Mouse (Mus musculus): ENCODE data around the gene Tlr12. TPM values are rescaled to one million over a fixed set of nuclear protein-coding genes. Genes with fewer than 3 reads are reported as not detected.

Gene Tlr12
- total and polyA plus RNA-seq, 3 experiments: 0.04 to 0.14 (median 0.12) TPM

- Histone ChIP-seq H3K27ac (ENCODE audit: insufficient read depth, low read depth) (no peak overlapping the region), H3K9ac (ENCODE audit: insufficient read depth, low read depth) (no peak overlapping the region), H3K9me3 (replicated peaks; ENCODE audit: low read length) (no peaks in the 10 kb centered on the region), H3K27me3 (replicated peaks) (no peaks in the 10 kb centered on the region), H3K36me3 (replicated peaks in 1 of 2; ENCODE audit: control insufficient read depth in 1 of 2, insufficient read depth in 1 of 2, low read length in 1 of 2) (peaks cover 29 to 65% of the 10 kb centered on the region in 2 experiments), H3K4me1 (ENCODE audit: control insufficient read depth in 1 of 2, insufficient read depth in 2 of 2) (peaks cover 4 to 21% of the 10 kb centered on the region in 2 experiments; a peak in 3 of 4 replicates), H3K79me2 (replicated peaks; ENCODE audit: control insufficient read depth, extremely low read depth, insufficient read depth, poor library complexity, severe bottlenecking) (no peaks in the 10 kb centered on the region; the same call in none of the 2 replicates), H3K4me3 (replicated peaks in 1 of 3; ENCODE audit: low read depth in 2 of 3, low read length in 2 of 3, poor library complexity in 1 of 3) (no peak overlapping the region), H3K4me2 (ENCODE audit: insufficient read depth, low read depth, poor library complexity, severe bottlenecking) (no peak overlapping the region)
- no peak for DNase-seq (ENCODE audit: extremely low read depth)
- in situ Hi-C loops (cut with MboI; ENCODE audit: low pct_ligation_motif_present, low pct_unique_long_range_greater_than_20kb, low sequenced_read_pairs): no loop called here
- dilution Hi-C loops (cut with MboI; ENCODE audit: extremely low pct_ligation_motif_present, extremely low pct_unique_long_range_greater_than_20kb, low sequenced_read_pairs): no loop called here
- no peak for TF ChIP-seq JUN (IDR thresholded peaks at IDR 0.05; ENCODE audit: insufficient read depth, low read depth, low read length)
- TF ChIP-seq ZKSCAN1 (IDR thresholded peaks at IDR 0.05; ENCODE audit: borderline replicate concordance, low read depth, low read length): no peak
- TF ChIP-seq BHLHE40 (IDR thresholded peaks at IDR 0.05; ENCODE audit: low read depth, low read length): no peak
- TF ChIP-seq MXI1 (IDR thresholded peaks at IDR 0.05; ENCODE audit: low read depth, low read length): no peak
- TF ChIP-seq KAT2A (IDR thresholded peaks at IDR 0.05; ENCODE audit: insufficient replicate concordance, low read length): no peak
- TF ChIP-seq POLR2A (IDR thresholded peaks at IDR 0.05; ENCODE audit: low read depth, low read length): no peak
Measured at GRCm38 (mm10) chr4:128606586-128606985, 11.8 kb downstream of the Tlr12 start.

- in situ Hi-C loops (cut with MboI; ENCODE audit: low pct_ligation_motif_present, low pct_unique_long_range_greater_than_20kb, low sequenced_read_pairs) (no loop called here), dilution Hi-C loops (cut with MboI; ENCODE audit: extremely low pct_ligation_motif_present, extremely low pct_unique_long_range_greater_than_20kb, low sequenced_read_pairs) (no loop called here)
- Histone ChIP-seq H3K9me3 (replicated peaks; ENCODE audit: low read length) (no peaks in the 10 kb centered on the region), H3K27me3 (replicated peaks) (no peaks in the 10 kb centered on the region), H3K4me2 (ENCODE audit: insufficient read depth, low read depth, poor library complexity, severe bottlenecking) (no peak overlapping the region), H3K27ac (ENCODE audit: insufficient read depth, low read depth) (no peak overlapping the region), H3K79me2 (replicated peaks; ENCODE audit: control insufficient read depth, extremely low read depth, insufficient read depth, poor library complexity, severe bottlenecking) (no peaks in the 10 kb centered on the region), H3K9ac (ENCODE audit: insufficient read depth, low read depth) (no peak overlapping the region), H3K4me1 (ENCODE audit: control insufficient read depth in 1 of 2, insufficient read depth in 2 of 2) (peaks cover 2 to 19% of the 10 kb centered on the region in 2 experiments; a peak in 3 of 4 replicates), H3K4me3 (replicated peaks in 1 of 3; ENCODE audit: low read depth in 2 of 3, low read length in 2 of 3, poor library complexity in 1 of 3) (no peak overlapping the region), H3K36me3 (replicated peaks in 1 of 2; ENCODE audit: control insufficient read depth in 1 of 2, insufficient read depth in 1 of 2, low read length in 1 of 2) (peaks cover 21 to 76% of the 10 kb centered on the region in 2 experiments)
- TF ChIP-seq USF2 (conservative IDR thresholded peaks at IDR 0.05; ENCODE audit: low read depth, low read length) (no peak), HCFC1 (IDR thresholded peaks at IDR 0.05; ENCODE audit: low read depth, low read length) (no peak), IRF4 (IDR thresholded peaks at IDR 0.05; ENCODE audit: low read depth, low read length) (no peak), MEF2A (IDR thresholded peaks at IDR 0.05; ENCODE audit: borderline replicate concordance, low read depth, low read length) (no peak), CTCF (conservative IDR thresholded peaks at IDR 0.05 in 1 of 2, IDR thresholded peaks at IDR 0.05 in 1 of 2; ENCODE audit: low read depth in 2 of 2, low read length in 2 of 2) (no peak)
- no peak for DNase-seq (ENCODE audit: extremely low read depth)
Measured at GRCm38 (mm10) chr4:128597801-128598560, 20.4 kb downstream of the Tlr12 start.

GRCm38 (mm10) chr4:128594062-128594461 lies 24.4 kb downstream of the Tlr12 start:
- no peak overlapping the region for H3K27ac ChIP-seq (ENCODE audit: insufficient read depth, low read depth)
- in situ Hi-C loops (cut with MboI; ENCODE audit: low pct_ligation_motif_present, low pct_unique_long_range_greater_than_20kb, low sequenced_read_pairs) (no loop called here), dilution Hi-C loops (cut with MboI; ENCODE audit: extremely low pct_ligation_motif_present, extremely low pct_unique_long_range_greater_than_20kb, low sequenced_read_pairs) (no loop called here)
- TF ChIP-seq NELFE (IDR thresholded peaks at IDR 0.05; ENCODE audit: low read depth, low read length) (no peak), TCF12 (IDR thresholded peaks at IDR 0.05; ENCODE audit: low read depth, low read length) (no peak), HCFC1 (IDR thresholded peaks at IDR 0.05; ENCODE audit: low read depth, low read length) (no peak)
- no peak overlapping the region for H3K9ac ChIP-seq (ENCODE audit: insufficient read depth, low read depth)
- no peak overlapping the region for H3K4me2 ChIP-seq (ENCODE audit: insufficient read depth, low read depth, poor library complexity, severe bottlenecking)
- no peaks in the 10 kb centered on the region for H3K27me3 ChIP-seq (replicated peaks)
- no peak for DNase-seq (ENCODE audit: extremely low read depth)
- H3K4me3 ChIP-seq (replicated peaks in 1 of 3; ENCODE audit: low read depth in 2 of 3, low read length in 2 of 3, poor library complexity in 1 of 3): no peak overlapping the region
- peaks cover 2 to 24% of the 10 kb centered on the region in 2 experiments; a peak in 3 of 4 replicates for H3K4me1 ChIP-seq (ENCODE audit: control insufficient read depth in 1 of 2, insufficient read depth in 2 of 2)
- no peaks in the 10 kb centered on the region for H3K79me2 ChIP-seq (replicated peaks; ENCODE audit: control insufficient read depth, extremely low read depth, insufficient read depth, poor library complexity, severe bottlenecking)
- H3K9me3 ChIP-seq (replicated peaks; ENCODE audit: low read length): no peaks in the 10 kb centered on the region
- H3K36me3 ChIP-seq (replicated peaks in 1 of 2; ENCODE audit: control insufficient read depth in 1 of 2, insufficient read depth in 1 of 2, low read length in 1 of 2): peaks cover 32 to 80% of the 10 kb centered on the region in 2 experiments

Data from CH12.LX (cell line).